Mouse (Mus musculus) adrenal gland, postnatal 4 days (tissue): ENCODE data around the gene Rbl2. TPM values are rescaled to one million over a fixed set of nuclear protein-coding genes. Genes with fewer than 3 reads are reported as not detected.

Source experiments
- DNase-seq, 2 experiments: peaks; one replicate each; pipeline ENCODE4 v3.0.0; 2021 to 2022; ENCODE audit warnings: low spot score in 2 of 2, mixed read lengths in 2 of 2
- total RNA-seq, 2 experiments: library from RNA; stranded (reverse); gene quantifications; 2 replicates each; pipeline ENCODE4 v1.2.3; 2021

Gene Rbl2
- total RNA-seq, 2 experiments from 2014 or later, result 36.9 to 37.6 TPM

GRCm38 (mm10) chr8:91159959-91160800 lies 90.3 kb downstream of the Rbl2 start:
- DNase-seq, result no peak

GRCm38 (mm10) chr8:91170152-91170551 lies 100.3 kb downstream of the Rbl2 start:
- DNase-seq, result no peak

GRCm38 (mm10) chr8:91170914-91171313 lies 101.1 kb downstream of the Rbl2 start:
- no peak for DNase-seq

GRCm38 (mm10) chr8:91171605-91172004 lies 101.7 kb downstream of the Rbl2 start:
- DNase-seq, result no peak

Other genes with a start within 250 kb of the Rbl2 start
- 10 to 100 TPM; 65.3 to 83.3 TPM for gene Chd9, start 241.7 kb upstream of the Rbl2 start, total RNA-seq
- gene Aktip, start 129.9 kb downstream of the Rbl2 start, total RNA-seq, result 10 to 100 TPM; 31.6 to 41.1 TPM
- 1 to 10 TPM; 6.0 to 8.6 TPM for gene Rpgrip1l, start 243.2 kb downstream of the Rbl2 start, total RNA-seq
- 10 to 100 TPM; 95.4 to 98.1 TPM for gene Fto, start 243.5 kb downstream of the Rbl2 start, total RNA-seq